Mouse (Mus musculus) layer of hippocampus, adult 9-10 months (tissue): ENCODE data around the gene Cstf1.

Source experiments
- DNase-seq: peaks from one replicate; pipeline ENCODE4 v3.0.0; 2022; ENCODE audit warnings: low spot score

Cstf1 gene

DNA sequence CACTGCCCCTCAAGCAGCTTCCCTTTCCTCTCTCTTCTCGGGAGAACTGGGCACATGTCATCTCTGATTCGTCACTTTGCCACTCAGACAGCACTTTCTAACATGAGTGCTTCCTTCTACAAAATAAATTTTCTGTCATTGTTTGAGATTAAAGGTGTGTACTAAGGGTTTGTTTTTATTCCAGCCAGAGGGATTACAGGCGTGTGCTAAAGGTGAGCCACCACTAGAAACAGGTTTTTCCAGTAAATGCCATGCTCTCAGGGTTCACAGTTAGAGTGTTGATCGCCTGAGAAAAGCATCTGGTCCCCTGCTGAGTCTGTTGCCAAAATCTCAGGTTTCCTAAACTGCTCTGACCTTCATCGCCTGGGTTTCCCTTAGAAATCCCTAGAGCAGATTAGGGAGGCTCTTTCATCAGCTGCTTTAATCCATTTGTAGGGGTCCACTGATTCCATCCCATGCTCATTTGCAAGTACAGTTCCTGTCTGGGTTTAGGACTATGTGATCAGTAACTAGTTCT is 6.6 kb downstream of the Cstf1 start:
- DNase-seq, result no peak

DNA sequence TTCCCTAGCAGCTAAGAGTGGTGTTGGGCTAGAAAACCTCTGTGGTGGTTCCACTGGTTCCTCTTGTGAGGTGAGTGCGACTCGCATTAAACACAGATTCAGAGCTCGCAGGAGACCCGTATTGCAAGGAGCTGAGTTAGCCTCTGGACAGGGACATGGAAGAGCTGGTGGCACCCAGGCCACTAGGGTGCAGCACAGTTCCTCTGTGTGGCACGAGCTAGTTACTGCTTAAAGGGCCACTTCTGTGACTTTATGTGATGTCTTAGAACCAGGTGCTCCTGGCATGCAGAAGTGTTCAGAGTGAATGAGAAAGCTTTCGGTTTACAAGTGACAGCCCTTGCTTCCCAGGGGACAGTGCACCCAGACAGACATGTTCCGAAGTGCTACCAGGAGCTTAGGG is 7.9 kb downstream of the Cstf1 start:
- no peak for DNase-seq

DNA sequence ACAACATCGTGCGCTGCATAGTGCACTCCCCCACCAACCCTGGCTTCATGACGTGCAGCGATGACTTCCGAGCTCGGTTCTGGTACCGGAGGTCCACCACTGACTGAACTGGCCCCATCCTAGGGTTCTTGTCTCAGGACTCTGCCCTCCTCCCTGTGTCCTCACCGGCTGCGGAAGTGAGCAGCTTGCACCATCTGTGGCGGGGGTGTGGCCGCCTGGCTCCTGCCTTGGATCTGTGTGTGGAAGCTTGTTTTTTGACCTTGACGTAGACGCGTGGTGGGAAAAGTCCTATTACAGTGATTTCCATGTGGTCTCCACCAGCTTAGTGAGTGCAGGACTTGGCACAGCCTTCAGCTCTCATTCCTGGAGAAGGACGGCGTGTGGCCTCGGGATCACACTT is 10.0 kb downstream of the Cstf1 start:
- DNase-seq, result no peak

DNA sequence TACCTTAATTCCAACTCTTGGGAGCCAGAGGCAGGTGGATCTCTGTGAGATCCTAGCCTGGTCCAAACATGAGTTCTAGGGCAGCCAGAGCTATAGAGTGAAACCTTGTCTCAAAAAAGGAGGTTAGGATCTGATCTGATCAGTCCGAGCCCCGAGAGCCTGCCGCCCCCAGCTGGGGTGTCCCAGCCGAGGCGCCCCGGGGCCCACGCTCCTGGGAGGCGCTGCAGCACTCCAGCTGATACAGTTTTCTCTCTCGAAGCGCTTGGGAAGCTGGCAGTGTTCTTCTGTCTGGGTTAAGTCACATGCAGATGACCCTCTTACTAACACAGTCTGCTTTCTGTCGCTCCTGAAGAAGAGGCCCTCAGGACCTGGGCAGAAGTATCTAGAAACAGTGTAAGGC is 10.9 kb downstream of the Cstf1 start:
- DNase-seq, result no peak

DNA sequence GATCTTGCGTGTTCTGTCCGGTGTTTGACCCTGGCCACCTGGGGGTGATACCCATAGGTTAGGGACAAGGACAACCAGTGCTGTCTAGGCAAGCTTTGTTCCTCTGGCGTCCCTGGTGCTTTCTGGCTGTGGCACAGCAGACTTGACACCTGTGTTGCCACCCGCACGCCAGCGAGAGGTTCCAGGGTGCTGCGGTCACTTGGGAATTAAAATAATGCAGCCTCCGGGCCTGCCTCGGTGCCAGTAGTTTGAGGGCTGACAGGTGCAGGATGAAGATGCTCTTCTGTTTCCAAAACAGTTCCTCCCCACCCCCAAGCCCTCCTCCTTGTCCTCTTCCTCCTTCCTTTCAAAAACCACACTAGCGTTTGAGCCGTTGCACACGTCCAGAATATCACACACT is 11.4 kb downstream of the Cstf1 start:
- DNase-seq, result no peak

DNA sequence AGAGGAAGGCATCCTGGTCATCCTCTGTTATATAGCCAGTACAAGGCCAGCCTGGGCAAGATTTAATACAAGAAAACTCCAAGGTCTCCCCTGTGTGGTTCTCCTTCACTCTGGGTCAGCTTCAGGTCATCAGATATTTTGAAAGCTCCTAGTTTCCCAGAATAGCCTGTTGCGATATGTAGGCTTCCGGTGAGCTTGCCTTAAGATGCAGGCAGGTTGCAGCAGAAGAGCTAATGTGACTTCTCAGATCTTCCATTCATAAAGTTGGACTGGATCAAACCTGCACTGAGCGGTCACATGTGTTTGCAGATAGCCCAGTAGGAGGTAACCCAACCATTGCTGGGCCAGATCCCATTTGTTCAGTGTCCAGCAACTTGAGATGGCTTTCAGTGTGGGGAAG is 14.2 kb downstream of the Cstf1 start:
- DNase-seq, result no peak

DNA sequence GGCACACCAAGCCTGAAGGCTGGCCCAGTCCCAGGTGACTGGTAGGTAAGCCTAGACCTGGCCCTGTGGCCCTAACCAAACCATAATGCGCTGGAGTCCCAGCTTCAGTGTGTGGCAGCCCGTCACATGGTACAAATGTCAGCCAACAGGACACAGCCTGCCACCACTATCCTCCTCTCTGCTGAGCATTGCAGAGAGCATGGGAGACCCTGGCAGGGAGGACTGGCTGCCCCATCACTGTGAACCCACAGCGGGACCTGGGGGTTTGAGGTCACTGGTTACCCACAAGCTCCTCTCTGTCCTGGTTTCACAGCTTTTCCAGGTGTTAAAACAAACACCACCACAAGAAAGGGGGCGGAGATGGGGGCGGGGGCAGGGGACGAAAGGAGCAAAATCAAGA is 19.9 kb downstream of the Cstf1 start:
- no peak for DNase-seq

DNA sequence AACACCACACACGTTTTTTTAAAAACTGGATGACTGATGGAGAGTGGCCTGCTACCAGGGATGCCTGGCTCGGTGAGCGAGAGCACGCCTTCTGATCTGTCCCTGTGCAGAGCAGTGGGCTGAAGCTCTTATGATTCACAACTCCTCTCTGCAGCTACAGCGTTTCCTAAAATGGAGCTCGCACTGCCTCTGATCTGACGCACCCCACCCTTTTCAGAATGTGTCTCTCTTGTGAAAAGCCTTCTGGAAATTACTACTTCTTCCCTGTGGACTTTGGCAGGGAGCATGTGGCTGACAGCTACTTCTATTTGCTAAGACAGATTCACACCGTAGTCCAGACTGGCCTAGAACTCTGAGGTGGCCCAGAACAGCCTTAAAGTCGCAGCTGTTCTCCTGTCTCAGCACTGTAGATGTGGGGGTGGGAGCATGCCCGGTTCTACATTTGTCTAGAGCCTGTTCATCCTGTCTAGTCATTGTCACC is 21.6 kb downstream of the Cstf1 start:
- no peak for DNase-seq

DNA sequence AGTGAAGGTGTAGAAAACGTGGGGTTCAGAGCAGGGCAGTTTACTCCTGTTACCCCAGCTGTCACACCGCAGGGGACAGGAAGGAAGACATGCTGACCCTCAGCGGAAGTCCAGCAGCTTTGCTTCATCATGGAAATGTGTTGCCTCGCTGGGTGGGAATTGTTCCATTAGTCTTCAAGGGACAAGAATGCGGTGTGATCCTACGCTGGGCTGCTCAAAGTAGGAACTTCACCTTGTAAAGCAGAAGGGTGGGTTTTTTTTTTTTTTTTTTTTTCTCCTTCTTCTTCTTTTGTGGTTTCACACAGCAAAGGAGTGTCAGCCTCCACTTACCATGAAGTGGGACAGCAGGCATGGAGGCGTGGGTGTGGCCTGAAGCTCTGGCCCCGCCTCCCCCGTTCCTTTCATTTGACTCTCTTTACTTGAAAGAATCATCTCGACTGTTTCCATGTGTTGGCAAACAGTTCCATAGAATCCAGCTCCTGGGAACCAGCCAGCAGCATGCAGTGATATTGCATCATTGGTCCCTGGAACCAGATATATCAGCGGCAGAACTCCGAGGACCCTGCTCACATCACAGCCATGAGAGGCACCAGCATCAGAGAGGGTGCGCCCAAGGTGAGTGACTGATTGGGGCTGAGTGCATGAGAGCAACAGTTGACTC is 23.0 kb downstream of the Cstf1 start, which contains the start of gene Cass4:
Gene Cass4 (plus strand): TSS at position 404 of the 661 bp plus-strand sequence.
- DNase-seq, result no peak

DNA sequence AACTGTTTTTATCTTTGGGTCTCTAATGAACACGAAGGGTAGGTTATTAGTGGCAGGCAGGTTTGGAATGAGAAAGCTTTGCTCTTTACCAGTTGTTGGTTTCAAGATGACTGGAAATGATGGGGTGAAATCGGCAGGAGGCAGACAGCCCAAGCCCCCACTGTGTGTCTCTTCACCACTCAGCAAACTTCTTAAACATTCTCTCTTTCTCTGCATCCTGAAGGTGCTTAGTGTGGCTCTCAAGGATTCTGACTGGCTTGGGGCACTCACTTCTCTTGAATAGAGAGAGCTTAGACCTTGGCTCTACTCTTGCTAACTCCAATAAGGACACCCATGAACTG is 23.5 kb downstream of the Cstf1 start:
- DNase-seq, result no peak

DNA sequence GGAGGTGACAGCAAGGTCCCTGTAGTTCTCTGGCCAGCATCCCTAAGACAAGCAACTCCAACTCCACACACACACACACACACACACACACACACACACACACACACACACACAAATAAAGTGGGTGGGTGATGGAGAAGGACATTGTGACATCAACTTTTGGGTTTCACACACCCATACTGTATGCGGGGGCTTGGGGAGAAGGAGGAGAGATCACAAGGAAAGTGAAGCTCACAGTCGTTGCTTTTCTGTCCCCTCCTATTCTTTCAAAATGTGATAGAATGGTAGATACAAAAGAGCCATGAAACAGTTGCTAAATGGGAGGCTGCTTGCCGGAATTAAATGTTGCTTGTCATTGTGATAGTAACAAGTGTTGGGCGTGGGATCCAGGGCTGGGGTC is 24.2 kb downstream of the Cstf1 start:
- no peak for DNase-seq

DNA sequence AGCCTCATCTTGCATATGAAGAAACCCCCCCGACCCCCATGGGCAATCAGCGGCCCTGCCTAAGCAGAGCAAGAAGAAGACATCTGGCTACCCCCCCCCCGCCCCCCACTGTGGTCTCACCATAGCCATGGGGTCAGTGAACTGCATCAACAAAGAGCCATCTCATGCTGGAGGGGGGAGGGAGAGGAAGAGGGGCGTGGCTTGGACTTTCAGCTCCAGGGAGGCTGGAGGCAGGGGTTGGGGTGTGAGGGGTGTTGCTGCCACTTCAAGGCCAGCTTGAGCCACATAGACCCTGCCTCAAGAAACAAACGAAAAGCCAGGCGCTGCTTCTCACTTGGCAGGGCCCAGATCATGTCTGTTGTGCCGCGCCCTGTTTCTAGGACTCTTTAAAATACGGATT is 25.5 kb downstream of the Cstf1 start:
- DNase-seq, result no peak

DNA sequence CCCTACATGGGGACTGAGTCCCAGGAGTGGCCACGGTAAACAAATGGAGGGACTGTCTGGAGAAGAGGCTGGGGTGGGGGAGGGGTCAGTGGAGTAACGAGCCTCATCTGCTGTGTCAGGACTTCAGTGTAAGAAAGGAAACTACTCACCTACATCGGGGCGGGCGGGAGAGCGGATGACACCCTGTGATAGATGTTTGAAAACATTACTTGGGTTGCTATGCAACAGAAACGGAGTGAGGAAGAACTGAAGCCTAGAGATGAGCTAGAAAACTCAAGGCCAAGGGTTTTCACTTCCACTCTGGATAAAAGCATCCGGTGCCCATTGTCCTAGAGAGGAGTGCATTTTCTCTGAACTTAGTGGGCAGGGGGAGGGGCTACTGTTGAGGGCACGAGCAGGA is 29.4 kb downstream of the Cstf1 start:
- no peak for DNase-seq

DNA sequence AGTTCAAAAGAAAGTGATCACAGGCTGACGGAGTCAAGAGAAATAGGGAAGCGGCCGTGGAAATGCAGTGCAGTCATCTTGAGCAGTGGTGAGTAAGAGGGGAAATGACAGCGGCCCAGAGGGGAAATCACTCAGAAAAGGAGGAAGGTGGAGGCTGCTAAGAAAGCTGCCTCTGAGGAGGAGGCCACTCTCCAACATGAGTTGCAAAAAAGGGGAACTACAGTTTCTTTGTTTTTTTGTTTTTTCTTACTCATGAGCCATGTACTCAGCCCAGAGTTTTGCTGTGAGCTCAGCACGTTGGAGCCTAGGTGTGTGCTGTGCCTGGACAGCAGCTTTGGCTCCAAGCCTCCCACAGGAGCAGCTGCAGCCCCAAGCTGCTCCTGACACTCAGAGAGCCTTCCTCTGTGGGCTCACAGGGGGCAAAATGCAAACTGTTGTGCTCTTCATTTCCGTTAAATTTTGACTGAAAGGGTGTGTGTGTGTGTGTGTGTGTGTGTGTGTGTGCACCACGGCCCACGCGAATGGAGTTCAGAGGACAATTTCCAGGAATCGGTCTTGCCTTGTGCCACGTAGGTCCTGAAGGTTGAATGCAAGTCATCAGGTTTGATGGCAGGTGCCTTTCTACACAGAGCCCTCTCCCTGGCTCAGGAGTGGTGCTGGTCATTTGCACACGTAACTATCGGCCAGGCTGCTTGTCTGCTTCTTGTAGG is 30.8 kb downstream of the Cstf1 start:
- no peak for DNase-seq

DNA sequence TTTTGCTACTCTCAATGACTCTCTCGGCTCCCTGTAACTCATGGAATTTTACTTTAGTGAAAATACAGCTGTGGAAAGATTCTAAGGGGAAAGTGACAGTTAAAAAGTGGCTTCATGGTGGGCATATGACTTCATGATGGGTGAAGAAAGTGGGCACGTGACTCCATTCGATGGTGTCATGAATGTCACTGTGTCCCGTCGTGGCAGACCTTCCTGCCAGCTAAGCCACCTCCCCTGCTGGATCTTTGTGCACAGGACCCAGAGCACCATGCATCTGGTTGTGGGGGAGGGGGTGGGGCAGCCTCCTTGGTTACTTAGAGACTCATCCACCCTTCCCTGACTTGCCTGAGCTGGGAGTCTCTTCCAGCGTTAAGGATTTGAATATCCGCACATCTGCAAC is 33.8 kb downstream of the Cstf1 start:
- DNase-seq, result no peak

DNA sequence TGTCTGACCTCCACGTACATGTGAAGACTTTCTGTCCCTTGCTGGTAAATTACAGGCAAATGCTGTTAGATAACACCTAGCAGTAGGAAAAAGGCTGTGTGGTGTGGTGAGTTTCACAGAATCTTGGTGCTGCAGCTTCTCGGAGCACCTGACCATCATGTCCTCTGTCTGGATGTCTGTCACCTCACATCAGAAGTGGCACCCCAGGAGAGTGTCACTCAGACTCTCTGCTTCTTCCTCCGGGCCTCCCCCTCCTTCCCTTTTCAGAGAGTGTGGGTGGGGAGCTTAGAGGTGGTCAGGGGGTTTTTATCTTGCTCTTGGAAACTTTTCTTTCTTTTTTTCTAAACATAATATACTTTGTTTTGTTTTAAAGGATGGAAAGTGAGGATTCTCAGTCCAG is 34.5 kb downstream of the Cstf1 start:
- no peak for DNase-seq

DNA sequence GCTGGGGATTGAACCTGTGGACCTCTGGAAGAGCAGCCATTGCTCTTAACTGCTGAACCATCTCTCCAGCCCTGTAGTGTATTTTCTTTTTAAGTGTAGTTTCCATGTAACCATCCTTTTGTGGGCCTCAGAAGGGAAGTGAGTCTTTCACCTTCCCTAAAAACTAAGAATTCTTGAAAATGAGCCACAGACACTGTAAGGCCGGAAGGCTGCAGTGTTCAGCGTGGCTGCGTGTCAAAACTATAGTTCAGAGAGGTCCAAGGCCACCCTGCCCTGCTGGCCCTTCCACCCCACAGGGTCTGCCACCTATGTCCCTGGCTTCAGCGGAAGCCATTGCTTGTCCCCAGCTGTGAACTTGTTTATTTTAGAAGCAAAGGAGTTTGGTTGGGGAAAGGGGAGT is 35.7 kb downstream of the Cstf1 start:
- no peak for DNase-seq

DNA sequence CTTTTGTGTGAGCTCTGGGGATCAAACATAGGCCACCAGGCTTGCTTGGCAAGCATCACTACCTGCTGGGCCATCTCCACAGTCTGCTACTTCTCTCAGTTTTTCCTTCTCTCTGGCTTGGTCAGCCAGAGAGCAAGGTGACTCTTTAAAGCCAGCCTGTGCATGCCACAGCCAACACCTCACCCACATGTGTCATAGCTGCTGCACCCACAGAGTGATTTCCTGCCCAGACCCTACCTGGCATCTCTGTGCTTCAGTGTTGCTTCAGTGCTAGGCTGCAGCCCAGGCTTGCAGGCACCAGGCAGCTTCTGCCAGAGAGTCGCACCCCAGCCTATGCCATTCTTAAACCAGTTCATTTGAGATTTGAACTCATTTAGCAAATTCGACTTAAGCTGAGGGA is 37.0 kb downstream of the Cstf1 start:
- DNase-seq, result no peak

DNA sequence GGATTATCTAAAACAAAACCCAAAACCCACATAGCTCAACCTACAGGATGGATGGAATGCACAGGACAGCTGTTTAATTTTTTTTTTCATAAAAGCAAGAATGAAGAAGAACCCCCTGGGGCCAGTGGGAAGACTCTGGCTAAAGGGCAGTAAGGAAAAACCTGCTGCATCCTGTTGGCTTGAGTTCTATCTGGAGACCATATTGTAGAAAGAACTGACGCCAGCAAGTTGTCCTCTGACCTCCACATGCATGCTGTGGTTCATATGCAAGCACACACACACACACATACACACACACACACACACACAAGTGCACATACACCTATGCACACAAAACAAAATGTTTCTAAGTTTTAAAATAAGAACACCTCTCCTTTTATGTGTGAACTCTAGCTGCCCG is 40.2 kb downstream of the Cstf1 start:
- no peak for DNase-seq

DNA sequence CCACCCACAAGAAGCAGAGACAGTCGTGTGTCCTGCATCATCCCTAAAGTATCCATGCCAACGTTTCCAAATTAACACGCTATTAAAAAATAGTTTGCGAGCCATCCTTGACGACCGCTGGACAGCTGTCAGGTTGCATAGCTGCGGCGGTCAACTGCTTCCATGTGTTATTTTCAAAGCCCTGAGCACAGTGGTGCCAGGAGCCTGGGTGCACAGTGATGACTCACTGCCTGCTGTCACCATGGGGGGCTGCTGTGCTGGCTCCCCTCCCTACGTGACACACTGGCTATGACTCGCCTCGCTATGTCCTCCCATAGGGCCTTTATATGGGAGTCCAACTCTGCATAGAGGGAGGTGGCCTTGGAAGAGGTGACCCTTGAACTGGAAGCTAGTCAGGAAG is 40.6 kb downstream of the Cstf1 start:
- no peak for DNase-seq

DNA sequence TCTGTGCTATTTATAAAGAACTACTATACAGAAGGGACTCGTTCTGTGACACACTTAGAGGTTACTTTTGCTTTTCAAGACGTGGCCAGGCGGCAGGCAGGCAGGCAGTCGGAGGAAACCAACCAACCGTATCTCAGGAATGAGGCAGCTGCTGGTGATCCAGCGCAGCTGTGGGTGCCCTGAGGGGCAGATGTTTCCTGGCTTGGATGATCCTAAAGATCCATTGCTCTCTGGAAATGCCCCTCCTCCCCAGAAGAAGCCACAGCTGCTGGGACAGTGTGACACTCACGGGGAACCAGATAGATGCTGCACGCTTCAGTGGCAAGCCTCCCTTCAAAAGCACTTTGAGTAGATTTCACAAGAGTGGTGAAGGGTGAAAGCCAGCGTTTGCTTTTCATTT is 42.0 kb downstream of the Cstf1 start:
- DNase-seq, result no peak

DNA sequence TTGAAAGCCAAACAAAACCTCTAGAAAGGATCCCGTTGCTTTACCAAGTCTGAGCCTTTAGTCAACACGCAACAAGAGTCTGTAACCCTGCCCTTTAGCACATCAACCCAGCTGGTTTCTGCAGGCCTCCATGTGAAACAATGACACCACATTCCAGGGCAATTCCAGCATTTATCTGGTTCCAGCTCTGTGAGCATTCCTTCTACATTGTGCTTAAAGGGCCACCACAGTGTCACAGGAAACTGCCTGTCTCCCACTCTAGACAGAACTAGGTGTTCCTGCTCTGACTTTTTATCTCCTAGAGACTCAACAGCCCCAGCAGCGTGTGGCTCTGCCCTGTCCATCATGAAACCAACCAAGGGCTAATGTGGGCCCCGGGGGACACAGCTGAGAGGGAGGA is 42.8 kb downstream of the Cstf1 start:
- DNase-seq, result no peak

DNA sequence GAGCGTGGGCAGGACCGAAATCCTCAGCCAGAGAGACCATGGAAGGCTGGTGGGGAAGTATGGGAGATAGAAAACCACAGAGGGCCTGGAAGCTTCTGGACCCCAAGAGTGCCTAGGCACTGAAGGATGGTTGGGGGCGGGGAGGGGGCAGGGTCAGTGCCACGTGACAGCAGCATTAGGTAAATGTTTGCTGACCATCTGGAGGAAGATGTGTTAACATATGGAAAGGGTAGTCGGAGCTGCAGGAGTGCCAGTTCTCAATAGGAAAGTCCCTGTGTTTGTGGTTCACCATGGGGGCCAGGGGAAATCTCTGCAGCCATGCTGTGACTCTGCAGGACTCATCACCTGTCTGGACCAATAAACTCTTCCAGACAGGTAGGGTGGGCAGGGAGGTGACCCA is 43.4 kb downstream of the Cstf1 start:
- no peak for DNase-seq

DNA sequence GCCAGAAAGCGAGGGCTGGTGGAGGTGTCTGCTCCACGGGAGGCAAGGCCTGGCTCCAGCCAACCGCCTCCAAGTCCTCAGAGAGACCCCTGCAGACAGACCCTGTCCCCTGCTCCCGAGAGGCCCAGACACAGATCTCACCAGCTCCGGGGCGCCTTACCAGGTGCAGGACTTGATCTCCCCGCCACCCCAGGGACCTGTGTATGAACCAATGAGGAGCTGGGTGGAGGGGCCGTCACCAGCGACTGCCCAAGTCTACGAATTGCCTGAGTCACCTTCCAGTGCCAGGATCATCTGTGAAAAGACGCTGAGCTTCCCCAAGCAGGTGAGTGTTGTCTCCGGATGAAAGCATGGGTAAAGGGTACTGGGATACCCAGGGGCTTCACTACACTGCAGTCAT is 45.7 kb downstream of the Cstf1 start:
- DNase-seq, result no peak
